In genomic region chr3:102024981-102025451, GRCm38 (mm10) we compare ENCODE assay signal across 15 mouse cellular contexts. TPM values are rescaled to one million over a fixed set of nuclear protein-coding genes. Genes with fewer than 3 reads are reported as not detected.
A peak's percentile ranks its signal among the peaks of the same experiment; 100 is the strongest.
DNase-seq lines count a peak whose midpoint lies in the region; ATAC-seq lines count a peak whose summit lies in the region.
"Had no signal": no experiment of that assay in that cellular context is flagged by ENCODE, and none has a peak within 500 bp of the region (broad histone marks: within the 10 kb centered on the region; RNA-seq: fewer than 3 reads in every experiment).

No protein-coding gene starts in this region.

- ATAC-seq in liver, embryonic 11.5 days (replicated peaks; ENCODE audit: low FRiP score) = no peak
- no peak for ATAC-seq in liver, embryonic 12.5 days
- ATAC-seq in forebrain, embryonic 13.5 days = peak; percentile 88
- ATAC-seq in hindbrain, embryonic 16.5 days = peak; percentile 41; the same call in 1 of the 2 replicates
- ATAC-seq in neural tube, embryonic 13.5 days (ENCODE audit: low read depth) = peak; percentile 54; the same call in 1 of the 2 replicates
- ATAC-seq: liver, postnatal 0 days had no signal

- 67% methylated on average over 9 of the region's 9 CpGs for WGBS in liver, embryonic 11.5 days
- 47% methylated on average over 9 of the region's 9 CpGs for WGBS in liver, embryonic 12.5 days (ENCODE audit: insufficient replicate concordance)
- WGBS in forebrain, embryonic 13.5 days = 38% methylated on average over 9 of the region's 9 CpGs
- WGBS in hindbrain, embryonic 16.5 days = 36% methylated on average over 9 of the region's 9 CpGs
- 27% methylated on average over 9 of the region's 9 CpGs for WGBS in neural tube, embryonic 13.5 days

- no peaks in the 10 kb centered on the region for H3K36me3 ChIP-seq in liver, embryonic 11.5 days (ENCODE audit: control insufficient read depth, insufficient read depth, low read length)
- H3K36me3 ChIP-seq in liver, embryonic 12.5 days = no peaks in the 10 kb centered on the region
- H3K36me3 ChIP-seq in forebrain, embryonic 13.5 days (ENCODE audit: poor library complexity, severe bottlenecking) = no peaks in the 10 kb centered on the region
- no peaks in the 10 kb centered on the region for H3K36me3 ChIP-seq in hindbrain, embryonic 16.5 days (ENCODE audit: control insufficient read depth, insufficient read depth, low read length)
- H3K36me3 ChIP-seq in neural tube, embryonic 13.5 days = no peaks in the 10 kb centered on the region
- H3K36me3 ChIP-seq: embryonic facial prominence, embryonic 12.5 days had no signal

- H3K4me3 ChIP-seq in liver, embryonic 11.5 days (ENCODE audit: low read depth, low read length) = no peak overlapping the region
- no peak overlapping the region for H3K4me3 ChIP-seq in liver, embryonic 12.5 days
- no peak overlapping the region for H3K4me3 ChIP-seq in forebrain, embryonic 13.5 days
- no peak overlapping the region for H3K4me3 ChIP-seq in hindbrain, embryonic 16.5 days (ENCODE audit: low read length)
- no peak overlapping the region for H3K4me3 ChIP-seq in neural tube, embryonic 13.5 days
- H3K4me3 ChIP-seq: embryonic facial prominence, embryonic 12.5 days; layer of hippocampus, adult 2 months had no signal

- peaks cover 5% of the 10 kb centered on the region; the same call in 1 of the 2 replicates for H3K4me1 ChIP-seq in liver, embryonic 11.5 days (replicated peaks; ENCODE audit: control insufficient read depth, insufficient read depth, low read length)
- peaks cover 10% of the 10 kb centered on the region for H3K4me1 ChIP-seq in liver, embryonic 12.5 days
- H3K4me1 ChIP-seq in forebrain, embryonic 13.5 days = peaks cover 42% of the 10 kb centered on the region
- peaks cover 2% of the 10 kb centered on the region; the same call in 1 of the 2 replicates for H3K4me1 ChIP-seq in hindbrain, embryonic 16.5 days (ENCODE audit: control insufficient read depth, insufficient read depth, low read depth, low read length)
- peaks cover 54% of the 10 kb centered on the region for H3K4me1 ChIP-seq in neural tube, embryonic 13.5 days (replicated peaks)

- no peak overlapping the region for H3K4me2 ChIP-seq in liver, embryonic 11.5 days
- no peak overlapping the region for H3K4me2 ChIP-seq in liver, embryonic 12.5 days
- peak overlapping the region; percentile 16; the same call in 1 of the 2 replicates for H3K4me2 ChIP-seq in forebrain, embryonic 13.5 days
- no peak overlapping the region for H3K4me2 ChIP-seq in hindbrain, embryonic 16.5 days (ENCODE audit: low read length)
- H3K4me2 ChIP-seq in neural tube, embryonic 13.5 days = 0 out of 2 replicates have a peak overlapping the region, but pooled peaks have one; percentile 12
- H3K4me2 ChIP-seq: embryonic facial prominence, embryonic 12.5 days had no signal

- no peaks in the 10 kb centered on the region for H3K9me3 ChIP-seq in liver, embryonic 11.5 days (ENCODE audit: control insufficient read depth, low read length)
- no peaks in the 10 kb centered on the region for H3K9me3 ChIP-seq in liver, embryonic 12.5 days (replicated peaks)
- no peaks in the 10 kb centered on the region for H3K9me3 ChIP-seq in forebrain, embryonic 13.5 days (replicated peaks)
- no peaks in the 10 kb centered on the region for H3K9me3 ChIP-seq in hindbrain, embryonic 16.5 days (ENCODE audit: control insufficient read depth, low read length)
- no peaks in the 10 kb centered on the region for H3K9me3 ChIP-seq in neural tube, embryonic 13.5 days
- H3K9me3 ChIP-seq: embryonic facial prominence, embryonic 12.5 days had no signal

- H3K9ac ChIP-seq in liver, embryonic 11.5 days (ENCODE audit: low read depth, low read length) = no peak overlapping the region
- H3K9ac ChIP-seq in liver, embryonic 12.5 days = no peak overlapping the region
- H3K9ac ChIP-seq in forebrain, embryonic 13.5 days = no peak overlapping the region
- no peak overlapping the region for H3K9ac ChIP-seq in hindbrain, embryonic 16.5 days (ENCODE audit: low read depth, low read length)
- no peak overlapping the region for H3K9ac ChIP-seq in neural tube, embryonic 13.5 days
- H3K9ac ChIP-seq: embryonic facial prominence, embryonic 12.5 days; liver, postnatal 0 days had no signal

- peaks cover 28% of the 10 kb centered on the region for H3K27me3 ChIP-seq in liver, embryonic 11.5 days (replicated peaks; ENCODE audit: control insufficient read depth, insufficient read depth, low read length)
- H3K27me3 ChIP-seq in liver, embryonic 12.5 days (replicated peaks) = peaks cover 50% of the 10 kb centered on the region
- peaks cover 8% of the 10 kb centered on the region for H3K27me3 ChIP-seq in forebrain, embryonic 13.5 days
- H3K27me3 ChIP-seq in hindbrain, embryonic 16.5 days (replicated peaks; ENCODE audit: control insufficient read depth, insufficient read depth, low read length) = no peaks in the 10 kb centered on the region
- no peaks in the 10 kb centered on the region for H3K27me3 ChIP-seq in neural tube, embryonic 13.5 days

- H3K27ac ChIP-seq in liver, embryonic 11.5 days (ENCODE audit: low read depth, low read length) = no peak overlapping the region
- H3K27ac ChIP-seq in liver, embryonic 12.5 days = no peak overlapping the region
- H3K27ac ChIP-seq in forebrain, embryonic 13.5 days = peak overlapping the region; percentile 83
- H3K27ac ChIP-seq in hindbrain, embryonic 16.5 days (ENCODE audit: low read depth, low read length) = no peak overlapping the region
- H3K27ac ChIP-seq in neural tube, embryonic 13.5 days (replicated peaks) = peak overlapping the region; percentile 86
- H3K27ac ChIP-seq: embryonic facial prominence, embryonic 12.5 days; layer of hippocampus, adult 2 months had no signal

- peak; percentile 21 for DNase-seq in liver, embryonic 11.5 days (ENCODE audit: low spot score)
- DNase-seq in urinary bladder, adult 2 months (ENCODE audit: low spot score) = no peak
- DNase-seq in testis, postnatal 10 days (ENCODE audit: low spot score) = no peak
- DNase-seq: cerebellum, adult 2 months; heart, adult 18-20 months; liver, postnatal 0 days; right cerebral cortex, postnatal 25 days; thymus, postnatal 14 days had no signal

RNA-seq across cellular contexts. Expression of gene Nhlh2, which starts 15.1 kb away (rescaled TPM):
- 0.09 and 0.19 TPM in 2 replicates for polyA plus RNA-seq in liver, embryonic 11.5 days (2014; fragmentation: Nextera tagmentation; extraction: Ambion mirVana)
- polyA plus RNA-seq in liver, embryonic 12.5 days (2016; fragmentation: Nextera tagmentation; extraction: Ambion mirVana) = not detected in 2 replicates
- 34.4 and 44.4 TPM in 2 replicates for polyA plus RNA-seq in forebrain, embryonic 13.5 days (2015; fragmentation: Nextera tagmentation; extraction: Ambion mirVana)
- 25.6 and 32.3 TPM in 2 replicates for polyA plus RNA-seq in hindbrain, embryonic 16.5 days (2015; fragmentation: Nextera tagmentation; extraction: Ambion mirVana)
- polyA plus RNA-seq in neural tube, embryonic 13.5 days (2015; fragmentation: Nextera tagmentation; extraction: Ambion mirVana) = 72.7 and 75.5 TPM in 2 replicates
- not detected in 2 replicates for polyA plus RNA-seq in urinary bladder, adult 2 months (2012; rRNA removed)
- polyA plus RNA-seq: kidney, embryonic 14.5 days; liver, postnatal 0 days had no signal

Comparison
In these comparisons a context has a peak if more than half of its experiments do, and no peak if none do; other contexts are left out.
1. ATAC-seq: peak in forebrain, embryonic 13.5 days (single experiment), hindbrain, embryonic 16.5 days (single experiment) and neural tube, embryonic 13.5 days (single experiment); none in liver, embryonic 11.5 days (single experiment) and liver, embryonic 12.5 days (single experiment).
2. H3K27ac ChIP-seq: peak in forebrain, embryonic 13.5 days (single experiment) and neural tube, embryonic 13.5 days (single experiment); none in liver, embryonic 11.5 days (single experiment), liver, embryonic 12.5 days (single experiment) and hindbrain, embryonic 16.5 days (single experiment).
3. H3K4me2 ChIP-seq: peak in forebrain, embryonic 13.5 days (single experiment) and neural tube, embryonic 13.5 days (single experiment); none in liver, embryonic 11.5 days (single experiment), liver, embryonic 12.5 days (single experiment) and hindbrain, embryonic 16.5 days (single experiment).
4. RNA of gene Nhlh2, which starts 15.1 kb away (polyA plus RNA-seq): 72.7 to 75.5 TPM in neural tube, embryonic 13.5 days, 34.4 to 44.4 TPM in forebrain, embryonic 13.5 days and 25.6 to 32.3 TPM in hindbrain, embryonic 16.5 days; 0.09 to 0.19 TPM in liver, embryonic 11.5 days, not detected in liver, embryonic 12.5 days and not detected in urinary bladder, adult 2 months; every median in the first group is over 10 times any median in the second.